Mouse (Mus musculus) adrenal gland, adult 8-10 months (tissue): ENCODE data around the gene Stxbp6. TPM values are rescaled to one million over a fixed set of nuclear protein-coding genes. Genes with fewer than 3 reads are reported as not detected.
A peak's percentile ranks its signal among the peaks of the same experiment; 100 is the strongest.
"Not testable (repeated sequence)": the region's sequence is repeated elsewhere in the genome, so short reads cannot be mapped to it uniquely, and the experiment has no call there.

ENCODE experiments used
- DNase-seq: peaks from one replicate; pipeline ENCODE4 v3.0.0; 2022
- total RNA-seq, 4 experiments: library from RNA; stranded (reverse); gene quantifications; 2 replicates each; pipeline ENCODE4 v1.2.4; 2022

Gene Stxbp6
- 10 to 100 TPM; 12.7 to 25.0 (median 16.6) TPM for total RNA-seq

DNA sequence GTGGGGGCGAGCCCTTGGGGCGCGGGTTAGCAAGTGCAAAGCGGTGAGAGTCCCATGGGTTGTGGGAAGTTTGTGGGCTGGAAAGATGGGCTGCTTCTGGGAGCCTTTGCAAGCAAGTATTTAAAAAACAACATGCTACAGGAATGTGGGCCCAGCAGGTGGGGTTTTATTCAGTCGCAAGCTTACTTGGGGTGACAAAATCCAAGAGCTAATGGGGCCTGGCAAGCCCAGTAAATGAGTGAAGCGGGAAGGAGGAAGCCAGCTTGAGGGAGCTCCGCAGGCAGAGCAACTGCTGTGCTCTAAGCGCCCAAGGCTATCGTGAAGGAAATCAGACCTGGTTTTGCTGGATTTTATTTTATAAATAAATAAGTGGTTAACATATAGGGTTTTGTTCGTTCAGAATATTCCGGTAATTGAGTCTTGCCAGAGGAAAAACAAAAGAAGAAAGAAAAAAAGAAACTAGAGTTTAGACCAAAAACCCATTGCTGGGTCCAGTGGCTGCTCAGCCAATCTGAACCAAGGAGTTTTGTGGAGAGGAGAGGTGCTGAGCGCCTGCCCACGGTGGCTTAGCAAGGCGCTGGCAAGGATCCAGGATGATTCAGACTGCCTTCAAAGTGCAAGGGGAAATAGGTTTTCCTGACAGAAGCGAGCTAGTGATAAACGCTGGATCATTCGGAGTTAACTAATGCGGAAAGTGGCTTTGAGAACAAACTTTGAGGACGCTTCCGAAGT, at the start of gene Stxbp6:
Gene Stxbp6, minus strand, starts transcription at position 99 of the 732 bp plus-strand sequence.
- DNase-seq = peak; percentile 88

- DNase-seq = not testable (repeated sequence)
Measured at GRCm38 (mm10) chr12:45102954-45103353, 28.4 kb upstream of the Stxbp6 start.

GRCm38 (mm10) chr12:45093732-45094131, 19.2 kb upstream of the Stxbp6 start:
- DNase-seq = no peak

GRCm38 (mm10) chr12:45092444-45092843, 17.9 kb upstream of the Stxbp6 start:
- DNase-seq = no peak

DNA sequence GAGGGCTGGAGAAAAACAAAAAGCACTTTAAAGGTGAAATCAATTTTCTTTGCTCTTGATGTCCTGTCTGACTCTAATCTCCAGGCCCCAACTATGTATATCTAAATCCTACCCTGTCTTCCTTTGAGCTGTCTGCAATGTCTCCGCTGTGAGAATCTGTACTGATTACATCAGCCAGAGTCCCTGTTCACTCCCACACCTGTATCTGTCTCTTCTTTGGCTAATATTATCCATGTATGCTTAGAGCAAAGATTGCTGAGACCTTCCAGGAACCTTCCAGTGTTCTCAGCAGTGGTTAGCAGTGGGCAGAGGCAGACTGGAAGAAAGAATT, 8.6 kb upstream of the Stxbp6 start:
- DNase-seq = no peak

- DNase-seq = no peak
Measured at GRCm38 (mm10) chr12:45082379-45083144, 8.1 kb upstream of the Stxbp6 start.

DNA sequence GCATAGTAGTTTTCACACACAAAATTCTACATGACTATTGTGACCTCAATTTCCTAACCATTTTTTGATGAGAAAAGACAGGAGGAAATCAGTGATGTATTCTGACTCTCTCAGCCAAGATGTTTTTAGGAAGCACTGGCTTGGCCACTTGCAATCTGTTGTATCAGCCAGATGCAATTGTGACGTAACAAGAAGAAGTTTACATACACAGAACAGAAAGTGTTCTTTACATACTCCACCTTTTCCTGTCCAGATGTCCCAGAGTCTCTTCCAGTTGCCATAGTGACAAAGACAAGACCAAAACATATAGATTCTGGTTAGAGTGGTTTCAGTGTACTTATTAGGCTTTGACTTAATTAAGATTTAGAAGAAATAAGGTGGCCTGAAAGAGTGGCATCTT, 7.1 kb upstream of the Stxbp6 start:
- no peak for DNase-seq

DNA sequence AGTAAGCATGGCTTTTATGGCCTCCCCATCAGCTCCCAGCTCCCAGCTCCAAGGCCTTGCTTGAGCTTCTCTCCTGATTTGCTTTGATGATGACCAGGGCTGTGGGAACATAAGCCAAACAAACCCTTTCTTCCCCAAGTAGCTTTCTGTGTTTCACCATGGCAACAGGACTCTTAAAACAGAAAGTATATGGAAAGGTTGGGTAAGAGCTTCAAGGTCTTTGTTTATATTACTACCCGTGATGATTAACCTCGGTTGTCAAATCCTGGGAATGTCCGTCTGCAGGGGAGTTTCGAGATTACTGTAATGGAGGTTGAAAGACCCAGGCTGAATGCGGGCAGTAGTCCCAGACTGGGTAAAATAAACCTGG, 6.2 kb upstream of the Stxbp6 start:
- no peak for DNase-seq

DNA sequence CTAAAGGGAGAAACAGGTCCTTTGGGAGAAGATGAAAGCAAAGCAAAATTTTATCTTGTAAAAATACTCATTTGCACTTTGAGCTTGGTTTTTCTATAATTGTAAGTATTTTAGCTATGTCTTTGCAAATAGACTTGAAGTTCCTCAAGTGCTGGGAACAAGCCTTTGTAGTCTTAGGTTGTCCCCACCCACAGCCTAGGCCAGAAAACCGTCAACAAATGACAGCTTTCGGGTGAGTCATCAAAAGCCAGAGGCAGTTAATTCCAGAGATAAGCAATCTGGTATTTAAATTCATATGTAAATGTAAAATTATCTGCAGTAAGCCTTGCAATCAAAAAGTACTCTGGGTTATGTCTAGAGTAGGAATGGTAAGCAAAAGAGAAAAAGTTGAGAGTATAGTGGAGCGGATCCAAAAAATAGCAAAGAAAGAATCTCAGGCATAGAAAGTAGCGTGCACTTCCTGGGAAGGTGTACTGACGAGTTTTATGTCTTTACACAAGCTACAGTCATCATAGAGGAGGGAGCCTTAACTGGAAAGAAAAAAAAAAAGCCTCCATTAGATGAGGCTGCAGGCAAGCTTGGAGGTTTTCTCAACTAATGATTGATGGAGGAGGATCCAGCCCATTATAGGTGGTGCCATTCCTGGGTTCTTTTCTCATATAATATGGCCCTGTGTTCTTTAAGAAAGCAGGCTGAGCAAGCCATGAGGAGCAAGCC, 5.7 kb upstream of the Stxbp6 start:
- DNase-seq = no peak

GRCm38 (mm10) chr12:45075631-45076030, 1.1 kb upstream of the Stxbp6 start:
- no peak for DNase-seq

GRCm38 (mm10) chr12:45074042-45074601, 387 bp downstream of the Stxbp6 start:
- DNase-seq = peak; percentile 72

DNA sequence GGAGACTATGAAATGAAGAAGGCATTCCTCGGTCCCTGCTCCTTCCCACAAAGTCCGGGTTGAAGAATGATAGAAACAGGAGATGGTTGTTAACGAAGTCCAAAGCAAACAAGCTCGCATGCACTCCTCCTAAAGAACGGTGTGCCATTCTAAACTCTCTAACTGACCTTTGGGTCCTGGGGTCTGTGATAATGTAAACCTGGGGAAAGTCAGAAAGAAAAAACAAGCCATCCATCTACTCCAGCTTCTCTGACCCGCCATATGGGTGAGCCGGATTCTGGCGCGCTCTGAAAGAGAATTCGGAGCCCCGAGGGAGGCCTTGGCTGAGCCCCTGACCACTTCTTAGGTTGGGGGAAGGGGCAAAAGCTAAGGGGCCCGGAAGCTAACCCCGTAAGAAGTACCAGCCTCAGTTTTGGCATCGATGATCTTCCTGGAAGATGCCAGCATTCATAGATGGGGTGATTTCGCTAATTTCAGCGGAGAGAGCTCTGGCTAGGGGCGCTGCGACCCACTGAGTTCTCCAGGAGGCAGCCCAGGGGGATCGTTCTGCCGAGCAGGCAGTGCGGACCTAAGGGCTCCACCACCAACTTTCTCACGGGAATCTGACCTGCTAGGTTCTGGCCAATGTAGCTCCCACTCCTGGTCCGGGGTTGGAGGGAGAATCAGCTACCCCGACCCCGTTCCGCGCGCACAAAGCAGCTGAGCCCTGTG, 1.0 kb downstream of the Stxbp6 start:
- DNase-seq = no peak

DNA sequence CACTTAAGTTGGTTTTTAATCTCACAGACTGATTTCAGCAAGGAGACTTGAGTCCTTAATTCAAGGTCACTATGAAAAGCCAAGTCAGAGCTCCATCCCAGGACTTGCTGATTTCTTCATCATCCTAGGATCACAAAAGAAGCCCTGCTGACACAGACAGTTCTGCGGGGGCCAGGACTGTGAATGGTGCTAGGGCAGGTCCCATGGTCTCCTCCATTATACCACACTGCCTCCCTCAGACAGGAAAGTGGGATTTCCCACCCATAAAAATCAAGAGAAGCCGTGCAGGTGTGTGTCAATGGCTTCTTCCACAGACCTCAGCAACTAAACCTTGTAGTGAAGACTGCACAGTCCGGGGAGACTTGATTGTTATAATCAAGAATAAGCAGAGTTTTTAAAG, 2.3 kb downstream of the Stxbp6 start:
- DNase-seq = no peak

GRCm38 (mm10) chr12:45070186-45070585, 4.3 kb downstream of the Stxbp6 start:
- no peak for DNase-seq

GRCm38 (mm10) chr12:45068145-45068754, 6.3 kb downstream of the Stxbp6 start:
- no peak for DNase-seq

GRCm38 (mm10) chr12:45067686-45068085, 6.8 kb downstream of the Stxbp6 start:
- no peak for DNase-seq

- DNase-seq = no peak
Measured at GRCm38 (mm10) chr12:45067047-45067685, 7.3 kb downstream of the Stxbp6 start.

- DNase-seq = no peak
Measured at GRCm38 (mm10) chr12:45063606-45064005, 10.9 kb downstream of the Stxbp6 start.

DNA sequence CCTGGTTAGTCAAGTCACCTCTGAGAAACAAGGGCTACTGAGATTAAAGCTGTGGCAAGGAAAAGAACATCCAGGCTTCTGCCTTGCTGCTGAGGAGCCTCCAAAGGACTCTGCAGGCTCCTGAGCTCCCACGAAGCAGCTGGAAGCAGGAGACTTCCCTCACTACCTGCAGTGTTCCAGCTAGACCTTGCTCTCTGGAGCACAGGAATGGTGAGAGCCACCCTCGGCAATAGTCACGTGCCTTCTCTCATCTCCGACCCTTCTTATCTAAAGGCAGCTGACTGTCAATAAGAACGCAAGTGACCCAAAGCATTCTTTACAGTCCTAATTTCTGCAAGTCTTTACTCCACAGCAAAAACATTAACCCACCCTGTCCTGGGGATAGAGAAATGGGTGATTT, 13.2 kb downstream of the Stxbp6 start:
- no peak for DNase-seq

- DNase-seq = no peak
Measured at GRCm38 (mm10) chr12:45060804-45061203, 13.7 kb downstream of the Stxbp6 start.

- DNase-seq = no peak
Measured at GRCm38 (mm10) chr12:45058007-45058406, 16.5 kb downstream of the Stxbp6 start.

- no peak for DNase-seq
Measured at GRCm38 (mm10) chr12:45056372-45056771, 18.1 kb downstream of the Stxbp6 start.
